Mouse (Mus musculus) right cerebral cortex, postnatal 14 days (tissue): ENCODE data around the gene Aldh1l1.

ENCODE experiments used
- DNase-seq: peaks from one replicate; pipeline ENCODE4 v3.0.0; 2022

Aldh1l1 gene

GRCm38 (mm10) chr6:90553197-90553596, 67.0 kb downstream of the Aldh1l1 start:
- no peak for DNase-seq

- DNase-seq = no peak
Measured at GRCm38 (mm10) chr6:90553682-90554081, 67.5 kb downstream of the Aldh1l1 start.

GRCm38 (mm10) chr6:90556534-90557058, 70.4 kb downstream of the Aldh1l1 start:
- DNase-seq = no peak

- no peak for DNase-seq
Measured at GRCm38 (mm10) chr6:90557077-90557476, 70.8 kb downstream of the Aldh1l1 start.

- no peak for DNase-seq
Measured at GRCm38 (mm10) chr6:90557829-90558693, 71.8 kb downstream of the Aldh1l1 start.

- no peak for DNase-seq
Measured at GRCm38 (mm10) chr6:90560390-90561058, 74.3 kb downstream of the Aldh1l1 start.

GRCm38 (mm10) chr6:90561234-90561781, 75.1 kb downstream of the Aldh1l1 start:
- no peak for DNase-seq

- DNase-seq = no peak
Measured at GRCm38 (mm10) chr6:90564240-90564639, 78.0 kb downstream of the Aldh1l1 start.

GRCm38 (mm10) chr6:90565357-90566215, 79.4 kb downstream of the Aldh1l1 start:
- no peak for DNase-seq

GRCm38 (mm10) chr6:90567486-90567885, 81.3 kb downstream of the Aldh1l1 start:
- no peak for DNase-seq

- DNase-seq = no peak
Measured at GRCm38 (mm10) chr6:90567928-90568327, 81.7 kb downstream of the Aldh1l1 start.

GRCm38 (mm10) chr6:90568721-90569120, 82.5 kb downstream of the Aldh1l1 start:
- no peak for DNase-seq

- DNase-seq = no peak
Measured at GRCm38 (mm10) chr6:90569736-90570383, 83.6 kb downstream of the Aldh1l1 start.

- no peak for DNase-seq
Measured at GRCm38 (mm10) chr6:90570392-90570791, 84.2 kb downstream of the Aldh1l1 start.

- DNase-seq = peak; percentile 87
Measured at GRCm38 (mm10) chr6:90575261-90575715, 89.1 kb downstream of the Aldh1l1 start.

GRCm38 (mm10) chr6:90578174-90578573, 91.9 kb downstream of the Aldh1l1 start:
- DNase-seq = no peak

- no peak for DNase-seq
Measured at GRCm38 (mm10) chr6:90582331-90582730, 96.1 kb downstream of the Aldh1l1 start.

GRCm38 (mm10) chr6:90588113-90588512, 101.9 kb downstream of the Aldh1l1 start:
- DNase-seq = no peak

- DNase-seq = no peak
Measured at GRCm38 (mm10) chr6:90590707-90591106, 104.5 kb downstream of the Aldh1l1 start.

- no peak for DNase-seq
Measured at GRCm38 (mm10) chr6:90594972-90595371, 108.7 kb downstream of the Aldh1l1 start.

- DNase-seq = no peak
Measured at GRCm38 (mm10) chr6:90597060-90597459, 110.8 kb downstream of the Aldh1l1 start.

- peak; percentile 26 for DNase-seq
Measured at GRCm38 (mm10) chr6:90597592-90597991, 111.4 kb downstream of the Aldh1l1 start.
